Mouse (Mus musculus) urinary bladder, postnatal 14 days (tissue): ENCODE results near the gene C2cd2.
"Not testable (repeated sequence)": the region's sequence is repeated elsewhere in the genome, so short reads cannot be mapped to it uniquely, and the experiment has no call there.

Source experiments
- DNase-seq: peaks from one replicate; pipeline ENCODE4 v3.0.0; 2021; ENCODE audit warnings: low spot score

Gene C2cd2

GRCm38 (mm10) chr16:97962151-97962948 is at the start of gene C2cd2, which contains the start of gene Zbtb21:
TSS of gene C2cd2 (minus strand) at chr16:97962598.
TSS of gene Zbtb21 (minus strand) at chr16:97962622.
- DNase-seq = peak; percentile 97

GRCm38 (mm10) chr16:97997383-97997731 is 35.0 kb upstream of the C2cd2 start:
- not testable (repeated sequence) for DNase-seq

GRCm38 (mm10) chr16:97996616-97997382 is 34.4 kb upstream of the C2cd2 start, which contains the start of gene B230307C23Rik:
TSS of gene B230307C23Rik (plus strand) at chr16:97997315.
- peak; percentile 86 for DNase-seq

- DNase-seq = peak; percentile 6
Measured at GRCm38 (mm10) chr16:97995849-97996615, 33.6 kb upstream of the C2cd2 start.

- not testable (repeated sequence) for DNase-seq
Measured at GRCm38 (mm10) chr16:97992477-97992876, 30.1 kb upstream of the C2cd2 start.

GRCm38 (mm10) chr16:97991517-97991916 is 29.1 kb upstream of the C2cd2 start:
- DNase-seq = no peak

- DNase-seq = no peak
Measured at GRCm38 (mm10) chr16:97984589-97984988, 22.2 kb upstream of the C2cd2 start.

- DNase-seq = no peak
Measured at GRCm38 (mm10) chr16:97981362-97981761, 19.0 kb upstream of the C2cd2 start.

- no peak for DNase-seq
Measured at GRCm38 (mm10) chr16:97977722-97978121, 15.3 kb upstream of the C2cd2 start.

GRCm38 (mm10) chr16:97977277-97977676 is 14.9 kb upstream of the C2cd2 start:
- DNase-seq = no peak

GRCm38 (mm10) chr16:97963956-97964540 is 1.6 kb upstream of the C2cd2 start:
- DNase-seq = no peak

- DNase-seq = peak; percentile 6
Measured at GRCm38 (mm10) chr16:97961381-97962150, 832 bp downstream of the C2cd2 start.

- no peak for DNase-seq
Measured at GRCm38 (mm10) chr16:97960348-97960747, 2.0 kb downstream of the C2cd2 start.

- no peak for DNase-seq
Measured at GRCm38 (mm10) chr16:97958401-97958973, 3.9 kb downstream of the C2cd2 start.

- DNase-seq = no peak
Measured at GRCm38 (mm10) chr16:97957626-97958025, 4.8 kb downstream of the C2cd2 start.

- no peak for DNase-seq
Measured at GRCm38 (mm10) chr16:97956011-97956410, 6.4 kb downstream of the C2cd2 start.

GRCm38 (mm10) chr16:97953300-97953699 is 9.1 kb downstream of the C2cd2 start:
- DNase-seq = no peak

- DNase-seq = no peak
Measured at GRCm38 (mm10) chr16:97952801-97953200, 9.6 kb downstream of the C2cd2 start.

GRCm38 (mm10) chr16:97952371-97952770 is 10.0 kb downstream of the C2cd2 start:
- no peak for DNase-seq

- DNase-seq = no peak
Measured at GRCm38 (mm10) chr16:97950061-97950460, 12.3 kb downstream of the C2cd2 start.

- DNase-seq = no peak
Measured at GRCm38 (mm10) chr16:97948836-97949235, 13.6 kb downstream of the C2cd2 start.
